Mouse (Mus musculus) hindbrain, embryonic 10.5 days (tissue): Measurements from ENCODE around the gene Zxdb. TPM values are rescaled to one million over a fixed set of nuclear protein-coding genes. Genes with fewer than 3 reads are reported as not detected.
A peak's percentile ranks its signal among the peaks of the same experiment; 100 is the strongest.
"Not testable (repeated sequence)": the region's sequence is repeated elsewhere in the genome, so short reads cannot be mapped to it uniquely, and the experiment has no call there.

Source experiments
- DNase-seq: peaks from one replicate; pipeline ENCODE4 v3.0.0-alpha.2; 2017; ENCODE audit warnings: low spot score
- H3K27ac ChIP-seq: fragments of 300-500 bp; sonication (generic); 2 replicates; pipeline ENCODE4 v1.5.1; 2016; ENCODE audit warnings: mild to moderate bottlenecking, moderate library complexity
- H3K27me3 ChIP-seq: fragments of 300-500 bp; sonication (generic); 2 replicates; pipeline ENCODE4 v1.6.1; 2016; ENCODE audit warnings: mild to moderate bottlenecking; ENCODE audit not compliant: poor library complexity, insufficient read depth, severe bottlenecking
- H3K36me3 ChIP-seq: fragments of 300-500 bp; sonication (generic); 2 replicates; pipeline ENCODE4 v1.6.1; 2016; ENCODE audit warnings: mild to moderate bottlenecking, moderate library complexity
- H3K4me1 ChIP-seq: fragments of 300-500 bp; sonication (generic); replicated peaks from 2 replicates; pipeline ENCODE4 v1.6.1; 2016; ENCODE audit warnings: mild to moderate bottlenecking
- H3K4me3 ChIP-seq: fragments of 300-500 bp; sonication (generic); 2 replicates; pipeline ENCODE4 v1.5.1; 2016; ENCODE audit warnings: mild to moderate bottlenecking, moderate library complexity
- H3K9me3 ChIP-seq: fragments of 300-500 bp; sonication (generic); 2 replicates; pipeline ENCODE4 v1.6.1; 2016; ENCODE audit warnings: mild to moderate bottlenecking, moderate library complexity
- WGBS: fragments of 180-500 bp; shearing (Covaris S2); methylation state at CpG from one replicate; pipeline ENCODE4 v1.1.7; 2016; 5-methylcytosine and 5-hydroxymethylcytosine counted together
- polyA plus RNA-seq: library from polyadenylated mRNA; unstranded; fragments of >200 nt; fragmentation: Nextera tagmentation; extraction: Ambion mirVana; gene quantifications from 2 replicates; pipeline ENCODE4 v1.2.1, GENCODE M21; 2016

Gene Zxdb
- 0.63 and 1.1 TPM in 2 replicates for polyA plus RNA-seq

- H3K27me3 ChIP-seq, H3K9me3 ChIP-seq, H3K36me3 ChIP-seq, H3K4me1 ChIP-seq, DNase-seq, H3K27ac ChIP-seq: not testable (repeated sequence)
- peak within 1 kb of the TSS; percentile 34; the same call in 1 of the 2 replicates for H3K4me3 ChIP-seq
- no CpG with 5 or more reads among the region's 60 CpGs for WGBS
Measured at GRCm38 (mm10) chrX:94724192-94724971, at the start of gene Zxdb. Gene Zxdb (plus strand): TSS chrX:94724569.

- H3K27me3 ChIP-seq = peaks cover 5% of the 10 kb centered on the region; the same call in 1 of the 2 replicates
- WGBS = 44% methylated on average over 4 of the region's 4 CpGs
- H3K9me3 ChIP-seq = no peaks in the 10 kb centered on the region
- no peak overlapping the region for H3K4me3 ChIP-seq
- H3K36me3 ChIP-seq = no peaks in the 10 kb centered on the region
- peak; percentile 40 for DNase-seq
- no peaks in the 10 kb centered on the region for H3K4me1 ChIP-seq
- no peak overlapping the region for H3K27ac ChIP-seq
Measured at GRCm38 (mm10) chrX:94674977-94675376, 49.4 kb upstream of the Zxdb start.

GRCm38 (mm10) chrX:94681581-94681980, 42.8 kb upstream of the Zxdb start:
- not testable (repeated sequence) for H3K4me1 ChIP-seq, H3K27me3 ChIP-seq, H3K36me3 ChIP-seq, H3K4me3 ChIP-seq, H3K9me3 ChIP-seq, H3K27ac ChIP-seq, DNase-seq
- WGBS = no CpG with 5 or more reads among the region's 2 CpGs

GRCm38 (mm10) chrX:94689593-94689992, 34.8 kb upstream of the Zxdb start:
- not testable (repeated sequence) for H3K9me3 ChIP-seq, H3K36me3 ChIP-seq, DNase-seq, H3K27me3 ChIP-seq, H3K4me1 ChIP-seq, H3K27ac ChIP-seq, H3K4me3 ChIP-seq
- WGBS = 88% methylated on average over 5 of the region's 5 CpGs

- not testable (repeated sequence) for H3K27ac ChIP-seq, H3K36me3 ChIP-seq, H3K27me3 ChIP-seq, H3K9me3 ChIP-seq, H3K4me1 ChIP-seq, DNase-seq, H3K4me3 ChIP-seq
- 90% methylated on average over 7 of the region's 7 CpGs for WGBS
Measured at GRCm38 (mm10) chrX:94706676-94707075, 17.7 kb upstream of the Zxdb start.

- not testable (repeated sequence) for H3K4me1 ChIP-seq, H3K27me3 ChIP-seq, H3K4me3 ChIP-seq, H3K36me3 ChIP-seq, H3K27ac ChIP-seq, H3K9me3 ChIP-seq, DNase-seq
- no CpG with 5 or more reads among the region's 3 CpGs for WGBS
Measured at GRCm38 (mm10) chrX:94709752-94710151, 14.6 kb upstream of the Zxdb start.

- 46% methylated on average over 36 of the region's 102 CpGs for WGBS
- peak overlapping the region; percentile 34; the same call in 1 of the 2 replicates for H3K4me3 ChIP-seq
- H3K4me1 ChIP-seq, H3K27me3 ChIP-seq, H3K36me3 ChIP-seq, H3K27ac ChIP-seq, DNase-seq, H3K9me3 ChIP-seq: not testable (repeated sequence)
Measured at GRCm38 (mm10) chrX:94724972-94725569, 702 bp downstream of the Zxdb start.

- H3K9me3 ChIP-seq, H3K27ac ChIP-seq, H3K4me3 ChIP-seq, H3K36me3 ChIP-seq, DNase-seq, H3K4me1 ChIP-seq, H3K27me3 ChIP-seq: not testable (repeated sequence)
- no CpG with 5 or more reads among the region's 41 CpGs for WGBS
Measured at GRCm38 (mm10) chrX:94725627-94726083, 1.3 kb downstream of the Zxdb start.

GRCm38 (mm10) chrX:94731596-94731995, 7.2 kb downstream of the Zxdb start:
- Histone ChIP-seq H3K4me3 (no peak overlapping the region), H3K27me3 (no peaks in the 10 kb centered on the region), H3K36me3 (no peaks in the 10 kb centered on the region), H3K9me3 (no peaks in the 10 kb centered on the region), H3K4me1 (no peaks in the 10 kb centered on the region), H3K27ac (no peak overlapping the region)
- DNase-seq = no peak

GRCm38 (mm10) chrX:94753733-94754132, 29.4 kb downstream of the Zxdb start:
- Histone ChIP-seq H3K27ac (no peak overlapping the region), H3K4me1 (no peaks in the 10 kb centered on the region), H3K27me3 (no peaks in the 10 kb centered on the region), H3K9me3 (no peaks in the 10 kb centered on the region), H3K4me3 (no peak overlapping the region), H3K36me3 (no peaks in the 10 kb centered on the region)
- 84% methylated on average over 5 of the region's 5 CpGs for WGBS
- no peak for DNase-seq

- H3K4me1 ChIP-seq = no peaks in the 10 kb centered on the region
- DNase-seq = no peak
- H3K27ac ChIP-seq = no peak overlapping the region
- H3K9me3 ChIP-seq = no peaks in the 10 kb centered on the region
- H3K27me3 ChIP-seq = no peaks in the 10 kb centered on the region
- H3K36me3 ChIP-seq = no peaks in the 10 kb centered on the region
- 61% methylated on average over 1 of the region's 1 CpGs for WGBS
- H3K4me3 ChIP-seq = no peak overlapping the region
Measured at GRCm38 (mm10) chrX:94759959-94760358, 35.6 kb downstream of the Zxdb start.

GRCm38 (mm10) chrX:94773876-94774275, 49.5 kb downstream of the Zxdb start:
- no peak overlapping the region for H3K4me3 ChIP-seq
- no peaks in the 10 kb centered on the region for H3K9me3 ChIP-seq
- no peaks in the 10 kb centered on the region for H3K36me3 ChIP-seq
- H3K4me1 ChIP-seq = no peaks in the 10 kb centered on the region
- DNase-seq = no peak
- no peak overlapping the region for H3K27ac ChIP-seq
- H3K27me3 ChIP-seq = no peaks in the 10 kb centered on the region
- 94% methylated on average over 34 of the region's 34 CpGs for WGBS
